Mouse (Mus musculus): ENCODE data around the gene Akr1e1.
A peak's percentile ranks its signal among the peaks of the same experiment; 100 is the strongest.
"Not testable (repeated sequence)": the region's sequence is repeated elsewhere in the genome, so short reads cannot be mapped to it uniquely, and the experiment has no call there.

Akr1e1 gene

DNA sequence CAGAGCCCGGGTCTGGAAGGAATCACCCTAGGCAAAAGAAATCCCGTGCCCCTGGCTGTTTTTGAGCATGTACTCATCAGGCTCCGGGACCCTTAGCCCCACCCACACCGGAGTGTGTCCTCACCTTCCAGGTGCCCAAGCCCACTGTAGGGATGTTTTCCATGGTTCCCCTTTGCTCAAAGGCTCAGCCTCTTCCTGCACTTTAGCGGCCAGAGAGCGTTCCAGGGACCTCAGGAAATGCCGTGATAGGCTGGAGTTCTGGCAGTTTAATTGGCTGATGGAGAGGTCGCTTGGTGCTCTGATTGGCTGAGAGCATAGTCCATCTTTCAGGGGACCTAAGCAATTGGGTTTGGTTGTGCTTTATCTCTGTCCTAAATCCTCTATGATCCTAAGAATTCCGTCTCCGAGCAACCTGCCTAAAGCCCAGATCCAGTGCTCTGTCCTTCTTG, at the start of gene Akr1e1:
Gene Akr1e1, minus strand, starts transcription at position 214 of the 449 bp plus-strand sequence.
- DNase-seq (ENCODE audit: low read depth): peak; percentile 97

DNA sequence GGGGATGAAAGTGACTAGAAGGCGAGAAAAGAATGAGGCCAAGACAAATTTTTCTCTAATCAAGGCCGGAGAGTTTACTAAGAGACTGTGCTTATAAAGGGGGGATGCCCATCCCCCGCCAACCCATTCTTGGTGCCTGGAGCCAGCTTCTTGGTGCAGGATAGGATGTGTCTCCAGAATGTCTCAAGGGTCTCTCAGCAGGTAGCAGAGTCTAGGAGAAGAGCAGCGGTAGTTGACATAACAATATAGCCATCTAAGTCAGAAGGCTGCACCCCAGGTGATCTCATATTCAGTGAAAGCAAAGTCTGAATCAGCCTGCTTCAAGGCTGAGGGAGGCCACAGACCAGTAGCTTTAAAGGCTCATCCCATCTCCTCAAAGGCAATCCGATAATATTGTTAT, 49.4 kb upstream of the Akr1e1 start:
- no peak for DNase-seq (ENCODE audit: low read depth)

DNA sequence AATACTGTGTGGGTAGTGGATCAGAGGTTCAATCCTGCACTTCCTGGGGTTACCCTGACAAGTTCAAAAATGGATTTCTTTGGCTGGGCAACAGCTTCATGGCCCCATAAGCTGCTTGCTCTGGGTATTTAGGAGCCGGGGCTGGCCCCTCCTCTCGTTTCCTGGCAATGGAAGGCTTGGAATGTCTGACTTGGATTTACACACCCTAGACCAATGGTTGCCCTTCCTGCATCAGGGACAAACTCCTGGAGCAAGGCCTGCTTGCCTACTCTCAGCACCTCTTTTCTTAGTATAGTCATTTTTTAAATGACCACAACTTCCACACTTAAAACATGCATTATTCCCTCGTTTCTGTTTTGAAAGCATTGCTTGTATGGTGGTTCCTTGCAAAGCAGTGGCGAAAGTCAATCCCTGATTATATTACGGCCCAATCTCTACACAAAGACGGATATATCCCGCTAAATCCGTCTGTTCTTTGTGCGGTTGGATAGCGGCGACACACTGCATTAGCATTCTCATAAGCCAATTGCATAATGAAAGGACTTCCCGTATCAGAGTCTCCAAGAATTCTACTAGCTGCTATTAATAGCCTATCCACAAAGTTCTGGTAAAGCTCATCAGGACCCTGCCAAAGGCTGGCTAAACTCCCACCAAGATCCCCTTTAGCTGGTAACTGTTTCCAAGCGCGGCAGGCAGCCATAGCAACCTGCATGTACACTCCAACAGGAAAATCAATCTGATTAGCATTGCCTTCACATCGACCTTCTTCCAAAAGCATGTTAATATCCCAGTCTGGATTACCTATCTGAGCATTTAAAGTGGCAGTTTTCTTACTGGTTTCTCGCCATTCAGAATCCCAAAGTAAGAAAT, 47.5 kb upstream of the Akr1e1 start:
- no peak for DNase-seq (ENCODE audit: low read depth)

DNA sequence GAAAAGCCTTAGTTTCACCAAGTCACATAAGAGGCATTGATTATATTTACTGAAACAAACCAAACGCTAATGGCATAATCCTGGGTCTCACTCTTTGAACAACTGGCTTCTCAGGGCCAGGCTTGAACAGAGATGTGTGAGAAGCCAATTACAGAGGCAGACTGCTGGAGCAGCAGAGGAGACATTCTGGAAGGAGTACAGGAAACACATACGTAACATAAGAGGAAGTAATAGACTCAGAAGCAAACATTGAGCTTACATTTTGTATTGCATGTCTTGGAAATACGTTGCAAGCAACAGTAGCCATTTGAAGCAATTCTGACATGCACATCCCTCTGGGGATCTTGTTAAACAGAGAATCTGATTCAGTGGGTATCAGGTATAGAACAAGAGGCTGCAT, 41.2 kb upstream of the Akr1e1 start:
- DNase-seq (ENCODE audit: low read depth): no peak

DNA sequence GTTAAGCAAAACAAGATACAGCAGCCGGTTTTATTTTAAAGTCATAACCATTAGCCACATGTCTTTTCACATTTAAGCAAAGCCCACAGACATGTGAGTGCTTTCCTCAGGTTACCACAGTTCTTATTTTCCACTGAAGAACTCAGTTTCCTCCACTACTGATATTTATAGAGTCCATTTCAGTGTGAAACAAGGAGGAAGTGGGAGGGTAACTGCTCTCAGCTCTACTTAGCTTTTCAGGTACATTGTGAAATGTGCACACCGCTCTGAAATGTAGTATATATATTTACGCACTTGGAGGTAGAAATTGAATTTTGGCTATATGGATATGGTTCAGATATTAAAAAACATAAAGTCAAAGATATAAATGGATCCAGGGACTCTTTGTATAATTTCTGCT, 36.3 kb upstream of the Akr1e1 start:
- DNase-seq (ENCODE audit: low read depth): no peak

DNA sequence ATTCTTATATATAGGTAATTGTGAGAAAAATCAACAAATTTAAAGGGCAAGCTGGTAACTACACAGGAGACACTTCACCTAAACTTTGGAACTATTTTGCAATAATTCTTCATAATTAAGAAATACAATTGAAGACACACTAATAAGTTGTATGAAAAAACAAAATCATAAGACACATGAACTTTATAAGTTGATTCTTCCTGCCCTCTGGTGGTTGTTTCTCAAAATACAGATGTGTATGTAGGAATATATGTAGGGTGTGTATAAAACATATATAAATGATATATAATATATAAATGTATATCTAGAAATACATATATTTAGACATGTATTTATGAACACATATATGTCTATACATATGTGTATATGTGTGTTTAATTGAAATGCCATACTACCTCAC, 1.9 kb upstream of the Akr1e1 start:
- DNase-seq (ENCODE audit: low read depth): no peak

DNA sequence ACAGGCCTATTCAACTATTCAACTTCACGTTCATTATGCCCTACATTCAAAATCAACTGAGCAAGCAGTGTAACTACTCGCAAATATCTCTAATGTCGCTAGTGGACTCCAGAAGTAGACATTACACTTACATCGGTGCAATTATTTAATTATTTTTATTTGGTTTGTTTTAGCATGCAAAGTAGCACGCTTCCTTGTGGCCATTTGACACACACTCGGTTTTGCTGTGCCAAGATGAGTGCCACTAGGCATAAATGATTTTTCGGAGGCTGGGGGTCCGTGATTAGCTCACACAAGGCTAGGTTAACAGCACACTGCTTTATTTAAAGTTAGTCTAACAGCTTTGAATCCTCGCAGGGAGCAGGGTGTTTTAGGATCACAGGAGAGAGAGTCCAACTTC, 444 bp downstream of the Akr1e1 start:
- no peak for DNase-seq (ENCODE audit: low read depth)

DNA sequence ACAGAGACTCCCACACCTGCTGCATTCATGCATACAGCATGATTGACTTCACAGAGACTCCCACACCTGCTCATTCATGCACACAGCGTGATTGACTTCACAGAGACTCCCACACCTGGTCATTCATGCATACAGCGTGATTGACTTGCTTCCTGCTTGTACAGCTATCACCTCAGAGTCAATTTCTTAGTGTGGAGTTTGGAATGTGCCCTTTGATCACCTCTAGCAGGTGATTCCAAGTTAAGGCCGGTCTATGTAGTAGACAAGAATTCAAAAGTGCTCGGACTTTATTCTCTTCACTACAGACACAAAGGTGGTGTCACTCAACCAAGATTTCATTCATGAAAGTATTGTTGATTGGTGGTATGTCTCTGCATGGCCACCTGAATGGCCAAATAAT, 2.2 kb downstream of the Akr1e1 start:
- DNase-seq (ENCODE audit: low read depth): no peak

DNA sequence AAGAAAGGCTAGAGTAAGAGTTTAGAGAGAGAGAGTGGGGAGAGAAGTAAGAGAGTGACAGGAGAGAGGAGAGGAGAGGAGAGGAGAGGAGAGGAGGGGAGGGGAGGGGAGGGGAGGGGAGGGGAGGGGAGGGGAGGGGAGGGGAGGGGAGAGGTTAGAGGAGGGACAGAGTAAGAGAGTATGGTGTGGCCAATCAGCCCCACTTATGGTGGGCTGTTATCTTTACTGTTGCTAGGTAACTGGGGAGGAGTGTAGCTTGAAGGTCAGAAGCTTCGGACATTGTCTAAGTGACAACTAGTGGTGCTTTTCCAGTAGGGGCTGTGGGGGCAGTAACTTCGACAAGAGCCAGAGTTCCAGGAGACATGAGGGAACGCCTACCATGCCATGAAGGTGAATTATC, 5.5 kb downstream of the Akr1e1 start:
- not testable (repeated sequence) for DNase-seq (ENCODE audit: low read depth)

DNA sequence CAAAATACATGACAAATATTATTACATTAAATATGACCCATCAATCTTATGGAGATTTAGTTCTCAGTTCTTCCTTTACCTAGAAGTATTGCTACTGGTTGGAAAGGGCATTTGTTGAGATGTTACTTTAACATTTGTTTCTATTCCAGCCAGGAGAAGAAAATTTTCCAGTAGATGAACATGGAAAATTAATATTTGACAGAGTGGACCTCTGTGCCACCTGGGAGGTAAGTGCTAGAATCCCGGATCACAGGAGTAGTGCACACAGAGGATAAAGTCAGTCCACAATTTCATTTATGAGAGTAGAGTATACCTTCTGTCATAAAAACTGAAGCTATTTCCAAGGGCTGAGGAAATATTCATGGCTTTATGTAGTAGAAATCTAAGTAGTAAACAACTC, 32.1 kb downstream of the Akr1e1 start:
- DNase-seq (ENCODE audit: low read depth): no peak

DNA sequence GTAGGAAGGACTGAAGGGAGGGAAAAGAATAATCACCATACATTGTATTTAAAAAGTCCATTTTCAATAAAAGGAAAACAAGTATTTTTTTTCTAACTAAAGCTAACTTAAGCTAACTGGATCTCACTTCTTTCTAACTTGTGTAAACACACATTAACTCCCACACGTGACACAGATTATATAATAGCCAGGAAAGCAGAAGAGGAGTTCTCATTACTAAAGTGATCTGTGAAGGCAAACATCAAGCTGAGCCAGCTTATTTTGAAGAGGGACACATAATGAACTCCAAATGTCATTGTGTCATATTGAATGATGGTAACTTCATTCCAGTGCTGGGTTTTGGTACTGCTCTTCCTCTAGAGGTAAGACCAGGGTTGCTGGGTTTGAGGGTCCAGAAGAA, 35.1 kb downstream of the Akr1e1 start, which contains the start of gene Akr1c21:
Gene Akr1c21, plus strand, starts transcription at position 205 of the 400 bp plus-strand sequence.
- no peak for DNase-seq (ENCODE audit: low read depth)

DNA sequence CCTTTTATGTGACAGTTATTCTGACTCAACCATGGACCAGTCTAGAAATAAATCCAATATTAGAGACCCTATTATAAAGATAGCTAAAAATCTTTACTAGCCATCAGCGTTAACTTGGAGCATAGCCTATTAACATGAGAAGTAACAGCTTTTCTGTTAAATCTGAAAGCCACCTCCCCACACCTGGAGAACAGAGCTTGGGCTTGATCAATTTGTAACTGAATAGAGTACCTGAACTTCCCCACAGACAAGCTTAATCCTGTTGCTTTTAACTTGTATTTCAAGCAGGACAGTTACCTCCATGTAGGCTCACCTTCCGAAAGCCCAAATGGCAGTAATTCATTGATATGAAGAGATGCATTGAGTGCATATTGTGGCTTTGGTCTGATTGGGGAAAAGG, 43.0 kb downstream of the Akr1e1 start:
- DNase-seq (ENCODE audit: low read depth): no peak

DNA sequence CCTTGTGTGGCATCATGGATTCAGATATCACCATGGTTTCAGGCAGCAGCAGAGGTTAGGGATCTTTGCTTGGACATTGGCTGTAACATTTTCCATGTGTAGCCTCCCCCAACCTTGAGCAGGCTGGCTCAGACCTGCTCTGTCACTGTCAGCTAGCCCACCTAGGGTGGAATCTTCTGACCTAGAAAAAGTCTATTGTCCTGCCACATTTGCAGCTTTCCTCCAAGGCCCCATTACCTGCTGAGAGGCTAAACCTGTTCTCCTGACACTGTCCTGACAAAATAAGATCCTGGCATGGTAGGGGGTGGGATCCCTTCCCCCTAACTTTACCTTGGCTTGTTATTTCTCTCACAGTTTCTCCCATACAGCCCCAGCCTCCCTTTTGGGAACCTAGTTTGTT, 48.5 kb downstream of the Akr1e1 start:
- DNase-seq (ENCODE audit: low read depth): no peak

DNA sequence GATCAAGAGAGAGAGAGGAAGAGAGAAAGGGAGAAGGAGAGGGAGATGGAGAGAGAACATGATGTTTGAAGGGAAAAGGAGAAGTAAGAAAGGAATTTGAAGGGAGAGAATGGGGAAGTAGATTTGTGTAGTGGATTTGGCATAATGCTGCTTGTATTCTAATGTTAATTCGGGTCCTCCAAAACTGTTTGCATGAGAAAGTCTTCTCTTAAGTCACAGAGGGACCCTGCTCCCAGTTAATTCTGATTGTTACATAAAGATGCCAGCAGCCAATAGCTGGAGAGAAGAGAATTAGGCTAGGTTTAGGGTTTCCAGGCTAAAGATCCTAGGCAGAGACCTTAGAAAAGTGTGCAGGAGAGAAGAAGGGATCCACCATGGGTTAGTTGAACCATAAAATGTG, 49.8 kb downstream of the Akr1e1 start:
- DNase-seq (ENCODE audit: low read depth): no peak
